Mouse (Mus musculus): Measurements from ENCODE around the gene Defb36.

- TF ChIP-seq GATA1 (IDR thresholded peaks at IDR 0.05; ENCODE audit: borderline replicate concordance, low read length) (no peak), FLI1 (IDR thresholded peaks at IDR 0.05; ENCODE audit: low read length) (no peak)
Measured at GRCm38 (mm10) chr2:152569038-152569437, 35.1 kb upstream of the Defb36 start, which contains the start of gene Gm17416.
